Mouse (Mus musculus): ENCODE measurements around the gene Ehd1. TPM values are rescaled to one million over a fixed set of nuclear protein-coding genes. Genes with fewer than 3 reads are reported as not detected.
A peak's percentile ranks its signal among the peaks of the same experiment; 100 is the strongest.
"Not testable (repeated sequence)": the region's sequence is repeated elsewhere in the genome, so short reads cannot be mapped to it uniquely, and the experiment has no call there.

Ehd1 gene
- total RNA-seq, 2 experiments from 2014 or later: 88.2 to 90.2 TPM

- DNase-seq (ENCODE audit: low spot score in 2 of 2): no peak
These were observed 23.1 kb downstream of the Ehd1 start for GRCm38 (mm10) chr19:6299450-6300267.

- DNase-seq (ENCODE audit: low spot score in 2 of 2): no peak
These were observed 23.9 kb downstream of the Ehd1 start for GRCm38 (mm10) chr19:6300402-6300841.

DNA sequence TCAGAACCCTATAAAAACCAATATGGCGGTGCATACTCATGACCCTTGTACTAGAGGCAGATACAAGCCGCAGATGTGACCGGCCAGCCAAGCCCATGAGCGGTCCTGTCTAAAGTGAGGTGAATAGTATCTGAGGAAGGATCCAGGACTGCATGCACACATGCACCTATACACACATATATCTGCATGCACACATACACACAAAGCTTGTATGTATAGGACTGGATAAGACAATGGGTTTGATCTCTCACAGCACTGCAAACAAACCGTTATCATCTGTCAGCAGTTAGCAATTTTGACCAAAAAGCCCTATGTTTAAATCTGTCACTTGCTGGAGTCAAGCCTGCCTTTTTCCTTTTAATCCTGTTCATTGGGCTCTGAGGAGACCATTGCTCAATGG lies 25.6 kb downstream of the Ehd1 start:
- DNase-seq (ENCODE audit: low spot score in 2 of 2): no peak

GRCm38 (mm10) chr19:6302522-6302921 lies 26.0 kb downstream of the Ehd1 start:
- DNase-seq (ENCODE audit: low spot score in 2 of 2): no peak

GRCm38 (mm10) chr19:6303831-6304230 lies 27.3 kb downstream of the Ehd1 start:
- no peak for DNase-seq (ENCODE audit: low spot score in 2 of 2)

DNA sequence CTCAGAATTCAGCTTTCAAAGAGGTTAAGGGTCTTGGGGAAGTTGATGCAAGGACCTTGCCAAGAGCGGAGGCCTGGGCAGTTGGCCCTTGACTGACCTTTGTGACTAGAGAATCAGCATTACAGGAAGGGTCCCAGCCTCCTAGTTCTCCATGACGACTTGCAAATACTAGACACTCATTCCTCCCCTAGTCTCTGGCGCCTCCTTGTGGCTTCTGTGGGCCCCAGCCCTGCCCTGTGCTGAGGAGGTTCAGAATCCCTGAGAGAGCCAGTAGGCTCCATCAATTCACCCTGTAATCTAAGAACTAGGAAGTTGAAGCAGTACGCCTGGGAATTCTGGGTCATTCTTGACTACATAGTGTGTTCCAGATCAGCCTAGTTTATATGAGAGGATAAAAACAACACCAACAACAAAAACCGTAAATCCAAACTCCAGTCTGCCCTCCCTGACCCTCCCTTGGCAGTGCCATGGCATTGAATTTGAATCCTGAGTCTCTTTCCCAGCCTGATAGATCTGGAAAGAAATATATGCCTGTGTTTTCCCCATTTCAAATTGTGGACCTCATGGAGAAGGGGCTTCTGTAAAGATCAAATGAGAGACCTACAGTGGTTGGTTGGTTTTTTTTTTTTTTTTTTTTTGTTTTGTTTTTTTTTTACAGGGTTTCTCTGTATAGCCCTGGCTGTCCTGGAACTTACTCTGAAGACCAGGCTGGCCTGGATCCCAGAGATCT lies 28.4 kb downstream of the Ehd1 start:
- DNase-seq (ENCODE audit: low spot score in 2 of 2): peak; percentile 77 to 93

- DNase-seq (ENCODE audit: low spot score in 2 of 2): no peak
These were observed 29.1 kb downstream of the Ehd1 start for GRCm38 (mm10) chr19:6305517-6306115.

- DNase-seq (ENCODE audit: low spot score in 2 of 2): peak; percentile 63 to 65
These were observed 29.6 kb downstream of the Ehd1 start, which contains the start of gene Cdc42bpg for GRCm38 (mm10) chr19:6306137-6306551. Gene Cdc42bpg (plus strand): TSS chr19:6306456.

GRCm38 (mm10) chr19:6306586-6306985 lies 30.1 kb downstream of the Ehd1 start:
- DNase-seq (ENCODE audit: low spot score in 2 of 2): peak; percentile 52 to 69

DNA sequence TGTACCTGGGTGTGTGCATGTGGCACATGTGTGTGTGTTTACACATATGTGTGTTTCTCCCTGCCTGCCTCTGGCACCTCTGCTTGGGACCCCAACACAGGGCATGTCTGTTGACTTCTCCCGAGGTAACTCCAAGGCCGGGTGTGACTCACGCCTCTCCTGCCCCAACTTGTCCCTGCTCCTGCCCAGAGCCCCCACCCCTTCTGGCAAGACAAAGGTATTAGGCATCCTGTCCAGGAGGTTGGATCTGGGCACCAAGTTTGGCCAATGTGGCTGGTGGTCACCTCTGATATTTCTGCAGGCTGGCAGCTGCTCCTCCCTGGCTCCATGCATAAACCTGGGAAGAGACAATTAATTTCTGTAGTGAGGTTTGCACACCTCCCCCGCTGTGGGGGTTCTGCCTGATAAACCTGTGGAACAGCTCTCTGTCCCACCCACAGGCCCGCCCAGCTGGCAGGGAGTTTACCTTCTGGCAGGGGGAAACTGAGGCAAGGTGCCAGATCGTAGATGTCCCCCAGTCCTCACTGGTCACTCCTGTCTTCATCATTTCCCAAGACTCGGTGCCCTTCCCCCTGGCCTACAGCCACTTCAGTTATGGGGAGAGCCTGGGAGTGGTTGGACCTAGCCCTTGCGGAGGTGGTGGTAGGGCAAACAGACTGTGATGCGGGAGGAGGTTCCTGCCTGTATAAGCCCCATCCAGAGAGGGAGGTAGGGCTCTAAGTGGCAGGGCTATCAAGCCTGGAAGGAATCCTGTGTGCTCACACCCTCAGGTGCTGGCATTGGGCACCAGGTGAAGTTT lies 31.4 kb downstream of the Ehd1 start:
- DNase-seq (ENCODE audit: low spot score in 2 of 2): no peak

DNA sequence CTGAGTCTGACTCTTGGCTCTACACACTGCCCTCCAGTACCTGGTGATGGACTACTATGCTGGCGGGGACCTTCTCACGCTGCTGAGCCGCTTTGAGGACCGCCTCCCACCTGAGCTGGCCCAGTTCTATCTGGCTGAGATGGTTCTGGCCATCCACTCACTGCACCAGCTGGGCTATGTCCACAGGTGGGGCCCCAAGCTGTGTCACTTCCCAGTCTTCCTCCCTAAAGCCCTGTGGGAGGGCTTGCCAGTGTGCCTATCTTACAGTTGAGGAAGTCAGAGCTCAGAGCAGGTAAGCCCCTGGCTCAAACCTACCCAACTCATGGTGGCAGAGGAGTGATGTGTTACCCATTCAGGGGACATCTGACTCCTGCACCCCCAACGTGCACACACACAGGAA lies 33.7 kb downstream of the Ehd1 start:
- DNase-seq (ENCODE audit: low spot score in 2 of 2): no peak

DNA sequence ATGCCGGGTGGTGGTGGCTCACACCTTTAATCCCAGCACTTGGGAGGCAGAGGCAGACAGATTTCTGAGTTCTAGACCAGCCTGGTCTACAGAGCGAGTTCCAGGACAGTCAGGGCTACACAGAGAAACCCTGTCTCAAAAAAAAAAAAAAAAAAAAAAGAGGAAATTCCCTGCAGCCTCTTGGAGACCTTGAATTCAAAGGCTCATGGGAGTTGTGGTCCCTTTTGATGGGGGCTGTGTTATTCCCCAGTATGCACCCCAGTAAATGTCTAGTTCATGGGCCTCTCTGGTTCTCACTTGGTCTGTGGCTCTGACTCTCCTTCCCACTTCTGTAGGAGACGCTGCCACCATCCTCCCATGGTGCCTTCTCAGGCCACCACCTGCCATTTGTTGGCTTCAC lies 35.3 kb downstream of the Ehd1 start:
- not testable (repeated sequence) for DNase-seq (ENCODE audit: low spot score in 2 of 2)

DNA sequence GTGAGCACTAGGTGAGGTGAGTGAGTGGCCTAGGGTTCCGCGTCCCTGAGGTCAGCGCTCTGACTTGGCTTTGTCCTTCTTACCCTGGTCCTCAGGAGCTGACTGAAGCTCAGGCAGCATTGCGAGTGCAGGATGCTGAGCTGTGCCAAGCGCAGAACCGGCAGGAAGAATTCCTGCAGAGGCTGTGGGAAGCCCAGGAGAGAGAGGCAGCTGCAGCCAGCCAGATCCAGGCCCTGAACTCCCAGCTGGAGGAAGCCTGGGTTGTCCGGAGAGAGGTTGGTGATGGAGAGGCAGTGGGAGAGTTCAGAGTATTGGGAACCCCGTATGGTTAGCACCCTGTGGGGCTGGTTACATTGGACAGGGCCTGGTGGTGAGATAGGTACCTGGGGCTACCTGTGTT lies 37.3 kb downstream of the Ehd1 start:
- no peak for DNase-seq (ENCODE audit: low spot score in 2 of 2)

DNA sequence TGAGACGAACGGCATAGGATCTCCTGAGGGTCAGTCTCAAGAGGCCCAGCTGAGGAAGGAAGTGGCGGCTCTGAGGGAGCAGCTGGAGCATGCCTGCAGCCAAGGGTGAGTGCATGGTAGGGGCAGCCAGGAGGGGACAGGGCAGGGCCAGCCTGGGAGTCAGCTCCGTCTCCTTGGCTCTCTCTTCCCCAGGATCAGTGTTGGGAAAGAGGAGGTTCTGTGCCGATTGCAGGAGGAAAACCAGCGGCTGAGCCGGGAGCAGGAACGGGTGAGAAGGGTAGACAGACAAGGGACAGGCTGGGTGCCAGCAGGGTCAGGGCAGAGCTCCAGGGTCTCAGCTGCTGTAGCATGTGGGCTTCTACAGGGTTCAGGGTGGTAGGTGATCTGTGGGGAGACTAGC lies 38.0 kb downstream of the Ehd1 start:
- DNase-seq (ENCODE audit: low spot score in 2 of 2): no peak

DNA sequence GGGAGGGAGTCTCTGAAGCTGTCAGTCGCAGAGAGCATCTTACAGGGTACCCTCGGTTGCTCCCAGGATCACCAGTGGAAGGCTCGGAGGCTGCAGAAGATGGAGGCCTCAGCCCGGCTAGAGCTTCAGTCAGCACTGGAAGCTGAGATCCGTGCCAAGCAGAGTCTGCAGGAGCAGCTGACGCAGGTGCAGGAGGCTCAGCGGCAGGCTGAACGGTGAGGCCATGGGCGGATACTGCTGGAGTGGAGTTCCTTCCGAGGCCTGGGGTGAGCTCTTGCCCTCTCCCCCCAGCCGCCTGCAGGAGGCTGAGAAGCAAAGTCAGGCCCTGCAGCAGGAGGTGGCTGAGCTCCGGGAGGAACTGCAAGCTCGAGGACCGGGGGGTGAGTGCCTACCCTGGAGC lies 39.0 kb downstream of the Ehd1 start:
- no peak for DNase-seq (ENCODE audit: low spot score in 2 of 2)

DNA sequence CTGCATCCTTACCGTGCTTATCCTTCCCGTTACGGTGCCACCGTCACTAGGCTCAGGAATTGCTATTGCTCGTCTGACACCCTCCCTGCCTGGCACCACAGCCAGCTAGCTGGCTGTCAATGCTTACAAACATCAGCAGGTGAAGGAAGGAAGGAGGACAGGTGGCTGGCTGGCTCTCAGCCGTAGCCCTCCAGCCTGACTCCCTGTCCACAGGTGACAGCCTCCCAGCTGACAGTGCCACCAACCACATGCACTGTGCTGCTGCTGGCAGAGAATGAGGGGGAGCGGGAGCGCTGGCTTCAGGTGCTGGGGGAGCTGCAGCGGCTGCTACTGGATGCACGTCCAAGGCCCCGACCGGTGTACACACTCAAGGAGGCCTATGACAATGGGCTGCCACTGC lies 41.6 kb downstream of the Ehd1 start:
- DNase-seq (ENCODE audit: low spot score in 2 of 2): no peak

- no peak for DNase-seq (ENCODE audit: low spot score in 2 of 2)
These were observed 44.8 kb downstream of the Ehd1 start for GRCm38 (mm10) chr19:6321358-6321757.

GRCm38 (mm10) chr19:6321786-6322621 lies 45.5 kb downstream of the Ehd1 start:
- DNase-seq (ENCODE audit: low spot score in 2 of 2): no peak

GRCm38 (mm10) chr19:6324751-6325150 lies 48.2 kb downstream of the Ehd1 start:
- DNase-seq (ENCODE audit: low spot score in 2 of 2): no peak

DNA sequence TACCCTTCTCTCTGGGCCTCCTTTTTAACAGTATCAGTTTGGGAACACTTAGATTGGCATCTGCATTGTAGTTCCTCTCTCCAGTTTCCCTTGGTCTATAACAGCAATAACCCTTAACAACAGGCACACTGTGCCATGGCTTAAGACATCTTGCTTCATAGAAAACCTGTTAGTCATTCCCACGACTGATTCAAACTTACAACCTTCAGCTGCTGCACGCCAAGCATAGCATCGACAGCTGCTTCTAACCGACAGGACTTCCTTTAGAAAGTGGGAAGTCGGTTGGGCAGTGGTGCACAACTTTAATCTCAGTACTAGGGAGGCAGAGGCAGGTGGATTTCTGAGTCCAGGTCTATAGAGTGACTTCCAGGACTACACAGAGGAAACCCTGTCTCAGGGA lies 54.7 kb downstream of the Ehd1 start:
- DNase-seq (ENCODE audit: low spot score in 2 of 2): no peak

Data from adrenal gland, postnatal 4 days (tissue).